Mouse (Mus musculus): ENCODE data around the gene Gm9513. TPM values are rescaled to one million over a fixed set of nuclear protein-coding genes. Genes with fewer than 3 reads are reported as not detected.

Gene Gm9513
- total RNA-seq (2021), result not detected
- long read RNA-seq, experiment 1, result 0 reads
- long read RNA-seq, experiment 2, result 0 reads

- Histone ChIP-seq H3K27ac (no peak within 1 kb of the TSS), H3K4me3 (no peak within 1 kb of the TSS)
- DNase-seq (ENCODE audit: low spot score in 2 of 2), result no peak
- no peak for TF ChIP-seq CTCF (conservative IDR thresholded peaks at IDR 0.05)
These were observed at the start of gene Gm9513 for GRCm38 (mm10) chr9:36475338-36475737. Gm9513 (plus strand) TSS chr9:36475638.

- DNase-seq (ENCODE audit: low spot score in 2 of 2), result no peak
- H3K4me3 ChIP-seq, result no peak within 1 kb of the TSS
- H3K27ac ChIP-seq, result no peak within 1 kb of the TSS
- no peak for TF ChIP-seq CTCF (conservative IDR thresholded peaks at IDR 0.05)
These were observed 43.9 kb upstream of the Gm9513 start, which contains the start of gene Gm7257 for GRCm38 (mm10) chr9:36431584-36431983. Gm7257 (plus strand) TSS chr9:36431884.

GRCm38 (mm10) chr9:36435051-36435764 is 40.2 kb upstream of the Gm9513 start:
- peak; percentile 62 for TF ChIP-seq CTCF (conservative IDR thresholded peaks at IDR 0.05)
- peak in 1 of 2 experiments; percentile 11 for DNase-seq (ENCODE audit: low spot score in 2 of 2)
- Histone ChIP-seq H3K27ac (no peak overlapping the region), H3K4me3 (no peak overlapping the region)

DNA sequence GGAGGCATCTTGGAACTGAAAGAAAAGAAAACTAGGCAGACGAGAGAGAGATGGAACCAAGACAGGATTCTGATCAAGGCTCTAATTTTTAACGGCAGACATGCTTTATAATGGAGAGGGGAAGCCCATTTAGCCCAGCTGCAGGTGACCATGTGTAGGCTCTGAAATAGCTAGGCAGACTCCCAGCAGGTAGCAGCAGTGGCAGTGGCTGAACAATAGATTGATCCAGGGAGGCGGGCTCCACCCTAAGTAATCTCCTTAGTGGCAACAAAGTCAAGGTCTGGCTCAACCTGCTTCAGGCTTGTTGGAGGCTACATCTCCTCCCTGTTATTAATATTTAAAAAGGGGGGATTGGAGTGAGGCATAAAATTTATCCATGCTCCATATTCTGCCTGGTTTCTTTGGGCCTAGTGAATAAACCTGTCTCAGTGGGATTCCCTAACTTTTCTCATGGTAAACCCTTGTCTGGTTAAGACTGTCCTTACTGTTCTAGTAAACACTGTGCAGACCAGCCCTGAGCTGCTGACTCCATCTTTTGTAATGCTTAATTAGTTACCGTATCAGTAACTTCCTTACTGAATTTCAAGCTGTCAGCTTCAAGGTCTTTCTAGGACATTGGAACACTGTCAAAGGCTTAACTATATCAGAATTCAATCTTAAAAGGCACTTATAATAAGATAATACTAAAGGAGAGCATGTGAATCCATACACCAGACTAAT is 19.2 kb downstream of the Gm9513 start:
- no peak for TF ChIP-seq CTCF (conservative IDR thresholded peaks at IDR 0.05)
- Histone ChIP-seq H3K27ac (no peak overlapping the region), H3K4me3 (no peak overlapping the region)
- no peak for DNase-seq (ENCODE audit: low spot score in 2 of 2)

GRCm38 (mm10) chr9:36495824-36496223 is 20.4 kb downstream of the Gm9513 start:
- no peak overlapping the region for H3K4me3 ChIP-seq
- TF ChIP-seq CTCF (conservative IDR thresholded peaks at IDR 0.05), result no peak
- no peak overlapping the region for H3K27ac ChIP-seq
- no peak for DNase-seq (ENCODE audit: low spot score in 2 of 2)

DNA sequence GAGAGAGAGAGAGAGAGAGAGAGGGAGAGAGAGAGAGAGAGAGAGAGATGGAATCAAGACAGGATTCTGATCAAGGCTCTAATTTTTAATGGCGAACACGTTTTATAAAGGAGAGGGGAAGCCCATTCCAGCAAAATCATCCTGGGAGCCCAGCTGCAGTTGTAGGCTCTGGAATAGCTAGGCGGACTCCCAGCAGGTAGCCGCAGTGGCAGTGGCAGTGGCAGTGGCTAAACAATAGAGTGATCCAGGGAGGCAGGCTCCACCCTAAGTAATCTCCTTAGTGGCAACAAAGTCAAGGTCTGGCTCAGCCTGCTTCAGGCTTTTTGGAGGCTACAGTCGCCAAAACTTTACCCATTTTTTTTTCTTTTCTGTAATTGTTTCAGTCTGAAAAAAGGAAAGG is 28.8 kb downstream of the Gm9513 start:
- H3K4me3 ChIP-seq, result no peak overlapping the region
- H3K27ac ChIP-seq, result no peak overlapping the region
- TF ChIP-seq CTCF (conservative IDR thresholded peaks at IDR 0.05), result no peak
- DNase-seq (ENCODE audit: low spot score in 2 of 2), result no peak

Other genes starting within 250 kb of the Gm9513 start
- not detected for gene Gm7257, start 43.8 kb upstream of the Gm9513 start, total RNA-seq (2021)
- gene Gm5615, start 66.3 kb downstream of the Gm9513 start, total RNA-seq (2021), result not detected
- not detected for gene Gm17689, start 107.0 kb downstream of the Gm9513 start, total RNA-seq (2021)
- gene A630095E13Rik, start 167.7 kb downstream of the Gm9513 start, total RNA-seq (2021), result not detected
- not detected for gene Acrv1, start 217.6 kb downstream of the Gm9513 start, total RNA-seq (2021)

Data from layer of hippocampus, adult 2 months (tissue).